Mouse (Mus musculus): ENCODE data around the gene Dock4. TPM values are rescaled to one million over a fixed set of nuclear protein-coding genes. Genes with fewer than 3 reads are reported as not detected.

Gene Dock4
- polyA plus RNA-seq, 1 experiment from 2014 or later: 0.61 TPM

DNA sequence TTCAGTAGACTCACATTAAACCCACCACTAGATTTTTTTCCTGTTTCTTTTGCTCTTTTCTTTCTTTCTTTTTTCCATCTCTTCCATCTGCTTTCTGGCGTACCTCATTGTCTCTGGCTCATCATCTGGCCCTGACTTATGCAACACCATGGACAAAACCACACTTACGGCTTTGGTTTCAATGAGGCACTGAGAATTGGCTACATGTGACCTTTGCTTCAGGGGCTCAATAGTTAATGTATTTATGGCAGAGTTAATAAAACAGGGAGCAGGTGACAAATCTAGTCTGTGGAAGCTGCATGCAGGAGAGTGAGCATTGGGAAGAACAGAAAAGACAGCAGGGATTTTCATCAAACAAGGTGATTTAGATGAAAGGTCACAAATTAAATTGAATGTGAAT is 131.0 kb downstream of the Dock4 start:
- Histone ChIP-seq H3K4me1 (replicated peaks) (no peaks in the 10 kb centered on the region), H3K4me3 (replicated peaks) (no peak overlapping the region), H3K4me2 (no peak overlapping the region), H3K9ac (no peak overlapping the region), H3K36me3 (no peaks in the 10 kb centered on the region), H3K27me3 (no peaks in the 10 kb centered on the region), H3K9me3 (replicated peaks) (no peaks in the 10 kb centered on the region), H3K27ac (no peak overlapping the region)
- no peak for ATAC-seq (ENCODE audit: low read depth)
- DNase-seq: no peak
- 60% methylated on average over 2 of the region's 2 CpGs for WGBS (ENCODE audit: insufficient replicate concordance)

DNA sequence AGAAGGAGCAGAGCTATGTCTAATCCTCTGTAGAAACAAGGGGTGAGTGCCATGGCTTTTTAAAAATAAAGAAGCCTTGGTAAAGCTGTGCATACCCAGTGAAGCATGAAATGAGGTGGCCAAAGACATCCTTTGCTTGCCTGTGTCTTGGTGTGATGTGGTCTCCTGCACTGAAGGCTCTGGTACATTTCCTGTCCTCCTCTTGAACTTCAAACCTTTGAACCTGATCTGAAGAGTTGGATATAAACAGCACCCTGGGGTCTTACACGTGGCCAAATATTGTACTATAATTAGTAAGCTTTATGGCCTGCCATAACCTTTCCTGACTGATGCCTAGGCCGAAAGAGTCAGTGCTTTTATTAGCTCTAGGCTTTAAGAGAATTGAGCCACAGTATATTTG is 134.6 kb downstream of the Dock4 start:
- DNase-seq (no peak), ATAC-seq (ENCODE audit: low read depth) (no peak)
- Histone ChIP-seq H3K9me3 (replicated peaks) (no peaks in the 10 kb centered on the region), H3K4me3 (replicated peaks) (no peak overlapping the region), H3K4me2 (no peak overlapping the region), H3K27me3 (no peaks in the 10 kb centered on the region), H3K27ac (no peak overlapping the region), H3K4me1 (replicated peaks) (no peaks in the 10 kb centered on the region), H3K36me3 (no peaks in the 10 kb centered on the region), H3K9ac (no peak overlapping the region)
- 32% methylated on average over 2 of the region's 2 CpGs for WGBS (ENCODE audit: insufficient replicate concordance)

DNA sequence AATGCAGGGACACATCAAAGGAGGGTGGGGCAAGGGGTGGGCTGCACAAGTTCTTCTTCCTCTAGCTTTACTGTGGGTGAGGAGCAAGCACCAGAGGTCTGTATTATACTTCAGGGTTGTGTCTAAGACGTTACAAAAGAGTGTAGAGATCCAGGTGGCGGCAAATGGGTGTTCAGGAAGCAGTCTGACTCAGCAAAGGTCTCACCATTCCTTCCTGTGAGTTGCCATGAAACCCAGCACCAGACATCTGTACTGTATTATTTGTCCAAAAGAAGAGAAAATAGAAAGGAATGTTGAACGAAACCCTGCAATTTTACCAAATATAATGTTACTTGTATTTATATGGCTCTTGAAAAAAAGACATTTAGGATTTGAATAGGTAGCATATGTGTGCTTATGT is 135.3 kb downstream of the Dock4 start:
- H3K36me3 ChIP-seq: no peaks in the 10 kb centered on the region
- no peak overlapping the region for H3K9ac ChIP-seq
- no peaks in the 10 kb centered on the region for H3K9me3 ChIP-seq (replicated peaks)
- DNase-seq: no peak
- 44% methylated on average over 3 of the region's 3 CpGs for WGBS (ENCODE audit: insufficient replicate concordance)
- no peak overlapping the region for H3K4me3 ChIP-seq (replicated peaks)
- no peaks in the 10 kb centered on the region for H3K4me1 ChIP-seq (replicated peaks)
- no peak overlapping the region for H3K27ac ChIP-seq
- ATAC-seq (ENCODE audit: low read depth): no peak
- H3K27me3 ChIP-seq: no peaks in the 10 kb centered on the region
- no peak overlapping the region for H3K4me2 ChIP-seq

DNA sequence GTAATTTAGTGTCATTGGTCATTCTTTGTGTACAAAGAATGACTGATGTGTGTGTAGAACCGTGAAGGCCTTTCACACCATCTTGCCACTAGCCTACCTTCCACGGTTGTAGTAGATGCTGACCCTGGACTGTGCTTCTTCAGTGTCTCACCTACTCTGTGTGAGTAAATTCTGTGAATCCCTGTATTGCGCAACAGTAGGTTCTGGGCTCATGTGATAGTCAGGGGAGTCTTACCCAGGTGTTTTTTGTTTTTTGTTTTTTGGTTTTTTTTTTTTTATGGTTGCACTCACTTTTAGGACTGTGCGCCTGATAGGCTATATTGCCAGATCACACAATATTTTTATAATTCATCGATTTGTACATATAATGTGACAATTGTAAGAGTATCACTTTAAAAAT is 136.3 kb downstream of the Dock4 start:
- H3K9ac ChIP-seq: no peak overlapping the region
- H3K9me3 ChIP-seq (replicated peaks): no peaks in the 10 kb centered on the region
- H3K4me2 ChIP-seq: no peak overlapping the region
- no peaks in the 10 kb centered on the region for H3K36me3 ChIP-seq
- H3K4me1 ChIP-seq (replicated peaks): no peaks in the 10 kb centered on the region
- no peak overlapping the region for H3K4me3 ChIP-seq (replicated peaks)
- WGBS (ENCODE audit: insufficient replicate concordance): 67% methylated on average over 5 of the region's 5 CpGs
- H3K27ac ChIP-seq: no peak overlapping the region
- H3K27me3 ChIP-seq: no peaks in the 10 kb centered on the region
- DNase-seq: no peak
- no peak for ATAC-seq (ENCODE audit: low read depth)

DNA sequence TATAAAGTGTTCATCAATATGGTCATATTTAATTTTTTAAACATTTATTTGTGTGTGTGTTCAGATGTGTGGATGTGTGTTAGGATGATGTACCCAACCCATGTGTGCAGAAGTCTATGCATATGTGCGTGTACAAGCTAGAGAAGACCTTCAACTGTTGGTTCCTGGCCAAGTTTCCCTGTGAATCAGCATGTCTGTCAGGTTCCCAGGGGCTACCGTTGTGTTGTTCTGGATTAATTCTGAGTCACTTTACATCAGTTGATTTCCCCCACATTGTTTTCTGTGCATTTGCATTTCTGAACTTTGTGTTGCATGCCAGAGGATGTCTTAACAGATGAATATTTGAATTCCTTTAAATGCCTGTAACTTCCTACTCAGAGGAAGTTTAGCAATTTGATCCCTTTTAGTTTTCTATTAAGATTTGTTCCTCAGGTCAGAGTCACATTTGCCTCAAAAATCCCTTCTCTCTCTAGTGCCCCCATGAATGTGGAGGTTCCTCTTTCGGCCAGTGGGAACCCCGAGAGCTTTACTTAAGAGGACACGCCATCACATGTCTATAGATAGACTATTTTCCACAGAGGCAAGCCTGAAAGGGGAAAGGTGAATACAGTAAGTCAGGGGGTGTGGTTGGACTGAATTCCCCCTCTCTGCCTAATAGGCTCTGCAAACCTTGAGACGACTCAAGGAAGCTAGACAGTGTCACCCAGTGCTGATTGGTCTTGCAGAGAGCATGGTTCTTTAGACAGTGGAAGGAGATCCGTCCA is 139.0 kb downstream of the Dock4 start:
- H3K4me2 ChIP-seq: no peak overlapping the region
- H3K36me3 ChIP-seq: no peaks in the 10 kb centered on the region
- no peak overlapping the region for H3K9ac ChIP-seq
- H3K27ac ChIP-seq: no peak overlapping the region
- WGBS (ENCODE audit: insufficient replicate concordance): 59% methylated on average over 7 of the region's 7 CpGs
- no peaks in the 10 kb centered on the region for H3K4me1 ChIP-seq (replicated peaks)
- DNase-seq: no peak
- no peak for ATAC-seq (ENCODE audit: low read depth)
- no peaks in the 10 kb centered on the region for H3K27me3 ChIP-seq
- H3K4me3 ChIP-seq (replicated peaks): no peak overlapping the region
- no peaks in the 10 kb centered on the region for H3K9me3 ChIP-seq (replicated peaks)

DNA sequence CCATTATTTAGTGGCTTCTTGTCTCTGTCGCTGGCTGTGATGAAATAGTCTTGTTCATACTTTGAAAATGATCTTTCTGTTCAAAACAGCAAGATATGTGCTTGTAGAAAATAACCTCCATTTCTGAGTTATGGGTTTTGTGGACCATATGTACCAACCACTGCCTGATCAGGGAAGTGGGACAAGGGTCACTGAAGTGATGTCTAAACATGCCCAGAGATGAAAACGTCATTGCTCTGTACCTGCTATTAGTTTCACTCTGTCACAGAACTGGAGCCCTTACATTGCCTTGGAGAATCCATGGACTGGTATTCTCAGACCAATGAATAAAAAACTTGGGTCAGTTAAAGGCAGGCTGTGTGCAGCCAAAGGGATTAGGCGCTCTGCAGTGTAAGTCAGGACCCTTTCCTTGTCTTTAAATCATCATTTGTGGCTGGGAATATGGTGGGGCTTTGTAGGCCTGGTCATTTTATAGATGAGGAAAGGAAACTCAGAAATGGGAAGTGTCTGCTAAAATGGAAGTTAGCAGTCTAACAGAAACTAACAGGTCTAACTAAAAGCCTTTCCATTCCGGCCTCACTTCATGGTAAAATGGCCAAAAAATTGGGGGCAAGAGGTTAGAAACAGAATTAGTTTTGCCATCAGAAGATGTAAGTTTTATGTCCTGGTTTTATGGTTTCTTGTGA is 139.8 kb downstream of the Dock4 start:
- H3K27me3 ChIP-seq: no peaks in the 10 kb centered on the region
- no peak overlapping the region for H3K9ac ChIP-seq
- H3K4me1 ChIP-seq (replicated peaks): no peaks in the 10 kb centered on the region
- H3K9me3 ChIP-seq (replicated peaks): no peaks in the 10 kb centered on the region
- 53% methylated on average over 4 of the region's 4 CpGs for WGBS (ENCODE audit: insufficient replicate concordance)
- no peak overlapping the region for H3K4me3 ChIP-seq (replicated peaks)
- ATAC-seq (ENCODE audit: low read depth) (no peak), DNase-seq (no peak)
- H3K4me2 ChIP-seq: no peak overlapping the region
- no peak overlapping the region for H3K27ac ChIP-seq
- H3K36me3 ChIP-seq: no peaks in the 10 kb centered on the region

DNA sequence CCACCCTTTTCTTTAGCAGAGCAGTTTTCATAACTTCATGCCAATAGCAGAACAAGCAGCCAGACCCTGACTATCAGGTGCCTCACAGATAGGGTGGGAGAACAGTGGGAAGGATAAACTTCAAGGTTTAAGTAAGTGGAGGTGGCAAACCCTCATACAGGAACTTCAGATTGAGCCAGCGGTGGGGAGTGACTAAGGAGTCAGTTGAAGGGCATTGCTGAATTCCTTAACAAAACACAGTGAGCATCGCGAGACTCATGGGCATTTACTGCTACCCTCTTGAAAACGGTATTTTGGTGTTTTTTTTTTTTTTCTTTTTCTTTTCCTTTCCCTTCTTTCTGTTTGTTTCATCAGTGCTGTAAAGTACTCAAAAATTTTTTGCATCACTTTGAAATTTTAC is 148.4 kb downstream of the Dock4 start:
- Histone ChIP-seq H3K4me3 (replicated peaks) (no peak overlapping the region), H3K4me2 (no peak overlapping the region), H3K36me3 (no peaks in the 10 kb centered on the region), H3K9ac (no peak overlapping the region), H3K27ac (no peak overlapping the region), H3K27me3 (no peaks in the 10 kb centered on the region), H3K9me3 (replicated peaks) (no peaks in the 10 kb centered on the region), H3K4me1 (replicated peaks) (no peaks in the 10 kb centered on the region)
- DNase-seq (no peak), ATAC-seq (ENCODE audit: low read depth) (no peak)
- WGBS (ENCODE audit: insufficient replicate concordance): 76% methylated on average over 4 of the region's 4 CpGs

DNA sequence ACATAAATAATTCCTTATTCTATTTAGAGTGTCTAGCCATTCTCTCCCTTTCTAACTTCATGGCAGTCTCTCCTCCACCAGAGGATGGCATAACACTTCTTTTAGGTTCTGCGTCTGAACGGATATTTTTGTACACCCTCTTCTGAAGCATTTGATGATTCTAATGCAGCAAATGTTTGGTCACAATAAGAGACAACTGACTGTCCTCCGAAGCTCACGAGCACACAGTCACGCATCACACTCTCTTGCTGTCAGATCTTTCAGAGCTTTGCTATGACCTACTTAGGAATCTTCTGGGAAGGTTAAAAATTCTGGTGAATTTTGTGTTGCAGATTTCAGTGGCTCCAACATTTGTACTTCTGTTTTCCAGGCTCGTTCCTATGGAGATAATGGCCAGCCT is 149.7 kb downstream of the Dock4 start:
- H3K4me2 ChIP-seq: no peak overlapping the region
- no peaks in the 10 kb centered on the region for H3K36me3 ChIP-seq
- H3K9me3 ChIP-seq (replicated peaks): no peaks in the 10 kb centered on the region
- WGBS (ENCODE audit: insufficient replicate concordance): 72% methylated on average over 6 of the region's 6 CpGs
- H3K27me3 ChIP-seq: no peaks in the 10 kb centered on the region
- no peaks in the 10 kb centered on the region for H3K4me1 ChIP-seq (replicated peaks)
- H3K4me3 ChIP-seq (replicated peaks): no peak overlapping the region
- ATAC-seq (ENCODE audit: low read depth): no peak
- H3K9ac ChIP-seq: no peak overlapping the region
- DNase-seq: no peak
- no peak overlapping the region for H3K27ac ChIP-seq

DNA sequence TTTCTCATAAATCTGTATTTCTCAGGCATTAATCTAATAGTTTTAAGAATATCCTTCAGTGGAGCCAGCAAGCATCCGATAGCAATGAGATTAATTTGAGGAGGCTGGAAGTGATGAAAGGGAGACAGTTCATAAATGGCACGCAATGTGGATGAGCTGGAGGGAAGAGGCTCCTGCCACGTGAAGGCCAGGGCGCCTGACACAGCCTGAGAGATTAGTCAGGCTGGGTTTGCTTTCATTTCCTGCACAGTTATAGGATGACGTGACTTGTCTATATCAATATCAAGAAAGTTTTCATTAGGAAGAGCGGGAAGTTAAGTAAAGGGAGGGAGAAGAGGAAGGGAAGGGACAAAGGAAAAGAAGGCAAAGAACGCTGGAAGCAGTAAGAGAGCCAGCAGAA is 150.3 kb downstream of the Dock4 start:
- 66% methylated on average over 7 of the region's 7 CpGs for WGBS (ENCODE audit: insufficient replicate concordance)

DNA sequence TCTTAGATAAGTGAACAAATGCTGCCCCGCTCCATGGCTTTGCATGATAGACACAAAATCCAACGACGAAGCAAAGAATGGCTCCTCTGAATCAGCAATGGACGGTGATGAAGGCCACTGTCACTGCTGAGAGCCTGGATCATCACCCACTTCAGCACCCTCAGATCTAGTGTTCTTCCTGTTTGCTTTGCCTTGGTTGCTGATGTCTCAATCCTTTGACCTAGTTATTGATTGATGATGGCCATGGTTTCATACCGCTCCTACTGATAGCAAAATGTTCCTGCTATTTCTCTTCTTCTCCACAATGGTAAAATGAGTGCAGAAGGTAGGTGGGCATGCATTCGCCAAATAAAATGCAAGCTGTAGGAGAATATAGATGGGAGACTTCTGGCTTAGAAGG is 150.7 kb downstream of the Dock4 start:
- Histone ChIP-seq H3K4me1 (replicated peaks) (no peaks in the 10 kb centered on the region), H3K36me3 (no peaks in the 10 kb centered on the region), H3K4me3 (replicated peaks) (no peak overlapping the region), H3K27me3 (no peaks in the 10 kb centered on the region), H3K4me2 (no peak overlapping the region), H3K9ac (no peak overlapping the region), H3K27ac (no peak overlapping the region), H3K9me3 (replicated peaks) (no peaks in the 10 kb centered on the region)
- ATAC-seq (ENCODE audit: low read depth) (0 out of 2 replicates have a peak, but pooled peaks have one; percentile 47), DNase-seq (no peak)
- WGBS (ENCODE audit: insufficient replicate concordance): 66% methylated on average over 6 of the region's 6 CpGs

More for the DNA sequence above, 150.3 kb downstream of the Dock4 start:
- no peak overlapping the region for H3K4me2 ChIP-seq
- no peaks in the 10 kb centered on the region for H3K9me3 ChIP-seq (replicated peaks)
- DNase-seq (no peak), ATAC-seq (ENCODE audit: low read depth) (no peak)
- H3K4me1 ChIP-seq (replicated peaks): no peaks in the 10 kb centered on the region
- no peaks in the 10 kb centered on the region for H3K27me3 ChIP-seq
- H3K27ac ChIP-seq: no peak overlapping the region
- no peak overlapping the region for H3K9ac ChIP-seq
- H3K36me3 ChIP-seq: no peaks in the 10 kb centered on the region
- H3K4me3 ChIP-seq (replicated peaks): no peak overlapping the region

DNA sequence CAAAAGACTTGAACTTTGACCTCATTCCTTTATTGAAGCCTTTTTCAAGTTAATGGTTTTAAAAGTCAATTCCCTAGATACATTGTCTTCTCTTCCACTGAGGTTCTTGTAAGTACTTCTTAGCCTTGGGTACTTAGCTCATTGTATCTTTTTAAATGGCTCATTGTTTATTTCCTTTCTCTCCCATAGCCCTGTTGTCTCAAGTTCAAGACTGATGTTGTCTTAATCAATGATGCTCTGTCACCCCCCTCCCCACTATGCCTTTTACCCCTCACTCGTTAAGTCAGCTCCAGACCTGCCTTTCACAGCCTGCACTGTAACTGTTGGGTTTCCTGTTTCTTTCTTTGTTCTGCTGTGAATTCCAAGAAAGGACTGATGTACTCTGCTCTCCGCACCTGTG is 154.2 kb downstream of the Dock4 start:
- H3K9me3 ChIP-seq (replicated peaks): no peaks in the 10 kb centered on the region
- 53% methylated on average over 2 of the region's 2 CpGs for WGBS (ENCODE audit: insufficient replicate concordance)
- H3K4me3 ChIP-seq (replicated peaks): no peak overlapping the region
- ATAC-seq (ENCODE audit: low read depth): no peak
- no peaks in the 10 kb centered on the region for H3K36me3 ChIP-seq
- H3K9ac ChIP-seq: no peak overlapping the region
- no peaks in the 10 kb centered on the region for H3K4me1 ChIP-seq (replicated peaks)
- no peak for DNase-seq
- no peaks in the 10 kb centered on the region for H3K27me3 ChIP-seq
- H3K4me2 ChIP-seq: no peak overlapping the region
- H3K27ac ChIP-seq: no peak overlapping the region

DNA sequence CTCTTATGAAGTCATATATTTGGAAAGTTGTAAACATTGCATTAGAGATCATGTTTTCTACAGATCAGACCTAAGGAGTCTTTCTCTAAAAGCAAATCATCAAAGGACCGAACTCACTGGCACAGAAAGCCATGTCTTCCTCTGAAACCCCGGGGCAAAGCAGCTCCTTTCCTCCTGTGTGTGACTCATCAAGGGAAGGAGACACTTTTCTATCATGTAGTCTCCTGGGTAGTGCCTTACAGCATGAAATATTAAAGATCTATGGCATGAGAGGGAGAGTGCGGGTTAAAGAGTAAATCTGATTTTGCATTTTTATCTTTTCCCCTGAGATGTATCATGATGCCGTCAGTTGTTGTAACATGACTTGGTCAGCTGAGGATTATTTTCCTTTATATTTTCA is 159.8 kb downstream of the Dock4 start:
- Histone ChIP-seq H3K4me2 (no peak overlapping the region), H3K4me1 (replicated peaks) (no peaks in the 10 kb centered on the region), H3K9me3 (replicated peaks) (no peaks in the 10 kb centered on the region), H3K36me3 (no peaks in the 10 kb centered on the region), H3K27ac (no peak overlapping the region), H3K9ac (no peak overlapping the region), H3K27me3 (no peaks in the 10 kb centered on the region), H3K4me3 (replicated peaks) (no peak overlapping the region)
- DNase-seq (no peak), ATAC-seq (ENCODE audit: low read depth) (no peak)
- WGBS (ENCODE audit: insufficient replicate concordance): 62% methylated on average over 4 of the region's 4 CpGs

Measured in liver, embryonic 13.5 days (tissue).